Mouse (Mus musculus): ENCODE measurements around the gene Grm4. TPM values are rescaled to one million over a fixed set of nuclear protein-coding genes. Genes with fewer than 3 reads are reported as not detected.
"Not testable (repeated sequence)": the region's sequence is repeated elsewhere in the genome, so short reads cannot be mapped to it uniquely, and the experiment has no call there.

Gene Grm4
- total RNA-seq, 2 experiments from 2014 or later = 0.07 TPM; not detected in 1

DNA sequence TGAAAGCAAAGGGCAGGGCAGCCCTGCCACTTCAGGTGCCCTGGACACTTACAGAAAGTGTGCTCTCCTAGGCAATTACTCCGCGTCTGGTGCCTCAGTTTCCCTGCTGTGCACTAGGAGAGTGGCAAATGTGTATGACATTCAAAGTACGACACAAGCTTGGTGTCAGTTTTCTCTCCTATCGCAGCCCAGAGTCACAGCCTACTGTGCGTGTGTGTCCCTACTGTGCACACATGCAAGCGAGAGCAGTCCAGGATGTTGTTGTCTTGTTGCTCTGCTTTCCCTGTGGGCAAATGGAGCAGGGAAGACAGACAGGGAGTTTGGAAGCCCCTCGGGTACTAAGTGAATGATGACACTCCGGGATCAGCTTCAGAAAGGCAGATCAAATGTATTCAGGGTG, 131.2 kb downstream of the Grm4 start:
- DNase-seq = no peak

DNA sequence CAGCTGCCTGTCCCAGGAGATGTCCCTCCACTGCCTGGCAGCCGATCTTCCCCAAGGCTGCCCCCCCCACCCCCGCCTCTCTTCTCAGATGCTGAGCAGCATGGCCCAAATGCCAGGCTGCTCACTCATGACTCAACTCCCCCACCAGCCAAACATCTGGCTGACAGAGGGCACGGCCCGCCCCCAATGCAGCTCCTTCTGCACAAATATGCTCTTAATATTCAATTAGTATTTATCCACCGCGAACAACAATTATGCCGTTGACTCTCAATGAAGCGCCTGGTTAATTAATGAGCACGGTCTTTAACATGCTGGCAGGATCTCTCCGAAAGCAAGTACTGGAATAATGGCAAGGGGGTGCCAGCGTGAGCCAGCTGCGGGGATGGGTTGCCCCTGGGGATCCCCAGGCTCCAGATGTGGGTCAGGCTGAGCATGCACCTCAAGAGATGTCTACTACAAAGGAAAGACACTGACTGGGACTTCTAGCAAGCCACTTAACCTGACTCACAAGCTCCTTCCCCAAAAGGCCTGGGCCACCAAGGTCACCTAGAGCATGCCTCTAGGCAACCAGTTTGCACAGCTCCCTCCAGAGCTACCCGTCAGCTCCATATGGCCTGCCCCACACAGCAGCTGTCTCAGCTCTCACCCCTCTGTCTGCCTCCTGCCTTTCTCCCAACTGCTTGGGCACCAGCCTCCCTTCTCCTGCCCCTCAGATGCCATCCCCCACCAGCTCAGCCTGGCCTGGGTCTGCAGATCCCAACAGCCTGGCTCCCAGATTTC, 131.8 kb downstream of the Grm4 start:
- no peak for DNase-seq

DNA sequence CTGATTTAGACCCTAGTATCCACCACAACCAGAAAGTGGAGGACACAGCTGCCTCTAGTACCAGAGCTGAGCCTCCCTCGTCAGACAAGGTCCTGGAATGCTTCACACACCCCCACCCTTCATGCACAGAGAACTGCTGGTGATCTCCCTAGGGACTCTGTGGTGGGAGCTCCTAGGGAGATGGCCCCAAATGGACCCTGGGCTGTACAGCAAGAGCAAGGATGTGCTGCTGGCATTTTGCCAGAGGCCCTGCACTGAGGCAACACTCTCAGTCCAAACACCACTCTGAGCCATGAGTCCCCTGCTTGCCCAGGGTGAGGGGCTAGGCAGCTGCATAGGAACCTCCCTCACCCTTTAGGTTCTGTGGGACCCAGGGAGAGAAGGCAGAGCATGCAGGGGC, 134.8 kb downstream of the Grm4 start:
- DNase-seq = peak; percentile 14

DNA sequence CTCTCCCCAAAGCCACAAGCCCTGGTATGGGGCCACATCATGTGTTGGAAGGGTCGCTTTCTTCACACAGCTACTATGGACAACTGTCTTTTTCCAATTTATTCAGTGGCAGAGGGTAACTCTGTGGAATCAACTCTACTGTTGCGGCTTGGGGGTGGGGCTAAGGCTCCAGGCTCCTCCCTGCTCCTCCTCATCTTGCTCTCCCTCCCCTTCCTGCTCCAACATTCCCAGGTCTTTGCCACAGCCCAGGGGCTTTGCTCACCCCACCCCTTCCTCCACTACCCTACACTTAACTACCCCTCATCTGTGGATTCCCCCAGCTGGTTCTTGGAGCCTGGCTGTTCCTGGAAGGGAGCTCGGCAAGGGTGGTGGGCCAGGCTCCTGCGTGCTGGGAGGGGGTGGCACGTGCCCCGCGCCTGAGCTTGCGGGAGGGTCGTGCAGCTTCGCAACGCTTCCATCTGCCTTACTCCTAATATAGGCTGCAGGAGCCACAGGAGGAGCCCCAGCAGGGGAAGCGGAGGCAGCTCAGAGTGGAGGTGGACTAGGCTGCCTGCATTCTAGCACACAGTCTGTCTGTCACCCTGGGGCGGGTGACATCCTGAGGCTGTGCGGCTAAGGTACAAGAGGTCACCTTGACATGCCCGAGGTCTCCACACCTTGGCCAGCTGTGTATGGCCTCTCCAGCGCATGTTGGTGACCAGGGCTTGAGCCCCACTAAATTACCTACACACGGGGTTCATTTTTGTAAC, 135.5 kb downstream of the Grm4 start:
- DNase-seq = no peak

DNA sequence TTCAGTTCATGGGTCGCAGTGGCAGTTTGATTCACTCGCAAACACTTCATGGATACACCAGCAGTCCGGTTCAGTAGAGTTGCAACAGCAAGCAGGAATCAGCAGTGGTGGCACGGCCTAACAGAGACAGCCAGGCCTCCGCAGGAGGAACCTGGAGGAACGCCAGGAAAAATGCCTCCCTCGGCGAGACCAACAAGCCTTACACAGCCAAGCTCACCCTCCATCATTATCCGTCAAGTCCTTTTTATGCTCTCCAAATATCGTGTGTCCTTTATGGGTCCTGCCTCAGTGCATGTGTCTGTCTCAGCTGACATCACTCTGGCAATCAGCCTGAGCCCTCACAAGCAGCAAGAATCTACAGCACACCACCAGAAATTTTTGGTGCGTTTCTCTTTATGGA, 138.3 kb downstream of the Grm4 start:
- no peak for DNase-seq

DNA sequence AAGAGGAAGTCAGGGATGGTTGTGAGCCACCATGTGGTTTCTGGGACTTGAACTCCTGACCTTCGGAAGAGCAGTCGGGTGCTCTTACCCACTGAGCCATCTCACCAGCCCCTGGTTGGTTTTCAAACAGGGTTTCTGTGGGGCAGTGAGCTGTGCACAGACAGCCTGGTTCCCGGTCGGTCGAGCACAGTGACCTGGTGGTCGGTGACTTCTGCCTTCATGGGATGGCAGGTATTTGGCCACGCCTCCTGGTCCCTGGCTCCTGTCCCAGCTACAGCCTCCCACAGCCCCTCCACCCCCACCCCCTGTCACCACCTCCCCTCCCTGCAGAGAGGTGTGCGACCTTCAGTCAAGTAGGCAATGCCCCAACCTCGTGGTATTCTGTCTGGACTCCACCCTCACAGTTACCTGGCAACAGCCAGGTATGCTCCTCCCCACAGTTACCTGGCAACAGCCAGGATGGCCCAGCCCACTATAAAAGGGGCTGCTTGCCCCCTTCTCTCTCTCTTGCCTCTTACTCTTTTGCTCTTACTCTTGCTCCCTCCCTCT, 140.2 kb downstream of the Grm4 start:
- not testable (repeated sequence) for DNase-seq

DNA sequence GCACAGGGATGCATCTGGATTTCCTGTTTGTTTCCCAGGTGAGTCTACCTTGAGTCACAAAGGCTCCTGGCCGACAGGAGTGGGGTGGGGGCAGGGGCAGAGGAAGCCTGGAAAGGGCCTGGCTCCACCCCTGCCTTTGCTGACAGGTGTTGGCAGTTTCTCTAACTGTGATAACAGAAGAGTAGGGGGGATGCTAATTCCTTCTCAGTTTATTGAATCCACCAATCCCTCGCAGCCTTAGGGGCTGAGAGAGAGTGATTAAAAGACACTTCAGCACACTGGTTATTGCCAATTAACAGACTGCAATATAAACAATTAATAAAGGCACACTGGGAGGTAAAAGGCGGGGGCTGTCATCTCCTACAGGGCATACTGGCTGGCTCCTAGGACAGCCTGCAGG, 142.2 kb downstream of the Grm4 start:
- DNase-seq = no peak

DNA sequence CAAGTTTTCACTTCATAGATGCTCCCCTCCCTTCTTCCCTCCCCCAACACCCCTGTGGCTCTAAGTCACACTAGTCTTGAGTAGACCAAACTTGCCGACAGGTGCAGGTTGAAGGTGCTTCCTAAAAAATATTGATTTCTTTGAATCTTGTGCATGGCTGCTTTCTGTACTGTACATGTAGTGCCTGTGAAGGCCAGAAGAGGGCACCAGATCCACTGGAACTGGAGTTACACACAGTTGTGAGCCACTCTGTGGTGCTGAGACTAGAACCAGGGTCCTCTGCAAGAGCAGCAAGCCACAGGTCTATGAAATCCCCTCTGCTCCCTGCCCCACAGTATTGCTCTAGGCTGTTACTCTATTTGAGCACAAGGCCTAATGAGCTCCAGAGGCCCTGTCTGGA, 144.1 kb downstream of the Grm4 start:
- no peak for DNase-seq

DNA sequence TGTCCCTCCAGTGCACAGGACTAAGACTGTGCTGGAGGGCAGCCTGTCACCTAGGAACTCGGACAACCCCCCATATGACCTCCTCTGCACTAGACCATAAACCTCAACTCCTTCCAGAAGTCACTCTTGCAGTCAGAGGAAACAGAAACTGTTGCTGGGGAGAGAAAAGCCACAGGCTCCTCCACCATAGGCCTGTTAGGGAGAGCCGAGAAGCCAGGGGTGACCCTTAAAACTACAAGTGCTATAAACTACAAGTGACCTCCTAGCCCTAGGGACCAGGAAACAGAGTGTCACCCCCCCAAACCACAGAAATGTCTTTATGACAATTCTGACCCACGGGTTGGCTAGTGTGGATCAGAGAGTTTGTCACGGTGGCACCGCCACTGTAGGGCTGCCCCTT, 145.7 kb downstream of the Grm4 start:
- DNase-seq = no peak

Other genes starting within 250 kb of the Grm4 start
- gene Hmga1, start 35.1 kb upstream of the Grm4 start, total RNA-seq (2021) = 10 to 100 TPM; 54.8 to 59.1 TPM
- gene AI413582, start 44.4 kb upstream of the Grm4 start, total RNA-seq (2021) = 1 to 10 TPM; 8.7 to 8.8 TPM
- 100 to 1,000 TPM; 340 to 371 TPM for gene Nudt3, start 102.1 kb upstream of the Grm4 start, total RNA-seq (2021)
- not detected for gene RPS10-NUDT3, start 113.8 kb upstream of the Grm4 start, total RNA-seq (2021)
- gene Rps10, start 115.3 kb upstream of the Grm4 start, total RNA-seq (2021) = 100 to 1,000 TPM; 857 to 917 TPM
- gene Pacsin1, start 134.1 kb upstream of the Grm4 start, total RNA-seq (2021) = under 1 TPM in 1 of 2 experiments, not detected in 1; 0.17 TPM
- gene Spdef, start 207.6 kb upstream of the Grm4 start, total RNA-seq (2021) = under 1 TPM; 0.16 to 0.38 TPM

Data from heart, postnatal 4 days (tissue).